Mouse (Mus musculus): ENCODE data around the gene Twsg1.

- no peak for TF ChIP-seq POLR2A (IDR thresholded peaks at IDR 0.05; ENCODE audit: insufficient read depth, low read length)
- TF ChIP-seq CTCF (IDR thresholded peaks at IDR 0.05; ENCODE audit: low read depth, low read length), result no peak
- TF ChIP-seq EP300 (IDR thresholded peaks at IDR 0.05; ENCODE audit: insufficient read depth, low read depth, low read length), result no peak
Measured at GRCm38 (mm10) chr17:65962263-65962662, 11.2 kb upstream of the Twsg1 start.
